8 mouse cellular contexts compared by ENCODE assay signal in genomic region chr7:132810368-132810767, GRCm38 (mm10). TPM values are rescaled to one million over a fixed set of nuclear protein-coding genes. Genes with fewer than 3 reads are reported as not detected.
DNase-seq lines count a peak whose midpoint lies in the region; ATAC-seq and TF ChIP-seq lines count a peak whose summit lies in the region.

No protein-coding gene starts in this region.

- no peak for TF ChIP-seq CTCF in lung, postnatal 0 days (IDR thresholded peaks at IDR 0.05)

- H3K4me2 ChIP-seq in forebrain, embryonic 12.5 days: peak overlapping the region; percentile 81
- H3K4me2 ChIP-seq in lung, postnatal 0 days (replicated peaks; ENCODE audit: low read depth, low read length): peak overlapping the region; percentile 89
- peak overlapping the region; percentile 17; the same call in 1 of the 2 replicates for H3K4me2 ChIP-seq in stomach, embryonic 16.5 days (ENCODE audit: low read depth, low read length)

- TF ChIP-seq EP300 in lung, postnatal 0 days (IDR thresholded peaks at IDR 0.05): no peak

- H3K27ac ChIP-seq in forebrain, embryonic 12.5 days: peak overlapping the region; percentile 90
- H3K27ac ChIP-seq in lung, postnatal 0 days (ENCODE audit: low read length): peak overlapping the region; percentile 76
- peak overlapping the region; percentile 91 for H3K27ac ChIP-seq in stomach, embryonic 16.5 days (ENCODE audit: low read length)

- intact Hi-C loops in heart, postnatal 14 days (cut with DNase I): loop anchor here (2.0 to 5.0 kb wide), 5 partner anchors 24 to 138 kb away; partner anchors contain the start of gene Eef1akmt2

- H3K27me3 ChIP-seq in forebrain, embryonic 12.5 days: no peaks in the 10 kb centered on the region
- H3K27me3 ChIP-seq in lung, postnatal 0 days (replicated peaks; ENCODE audit: insufficient read depth, low read length): no peaks in the 10 kb centered on the region
- no peaks in the 10 kb centered on the region for H3K27me3 ChIP-seq in stomach, embryonic 16.5 days (ENCODE audit: control insufficient read depth, insufficient read depth, low read length)

- no peaks in the 10 kb centered on the region for H3K36me3 ChIP-seq in forebrain, embryonic 12.5 days (replicated peaks)
- H3K36me3 ChIP-seq in lung, postnatal 0 days (ENCODE audit: insufficient read depth, low read length): no peaks in the 10 kb centered on the region
- H3K36me3 ChIP-seq in stomach, embryonic 16.5 days (ENCODE audit: control insufficient read depth, insufficient read depth, low read length): no peaks in the 10 kb centered on the region

- 0 out of 2 replicates have a peak overlapping the region, but pooled peaks have one; percentile 17 for H3K9ac ChIP-seq in forebrain, embryonic 12.5 days
- no peak overlapping the region for H3K9ac ChIP-seq in lung, postnatal 0 days (replicated peaks; ENCODE audit: low read depth)
- no peak overlapping the region for H3K9ac ChIP-seq in stomach, embryonic 16.5 days (ENCODE audit: low read length)

- H3K4me3 ChIP-seq in forebrain, embryonic 12.5 days (replicated peaks): peak overlapping the region; percentile 79
- no peak overlapping the region for H3K4me3 ChIP-seq in lung, postnatal 0 days (ENCODE audit: low read depth, low read length)
- H3K4me3 ChIP-seq in stomach, embryonic 16.5 days (replicated peaks; ENCODE audit: low read length): no peak overlapping the region

- no peaks in the 10 kb centered on the region for H3K9me3 ChIP-seq in forebrain, embryonic 12.5 days
- no peaks in the 10 kb centered on the region for H3K9me3 ChIP-seq in lung, postnatal 0 days (ENCODE audit: low read length)
- H3K9me3 ChIP-seq in stomach, embryonic 16.5 days (replicated peaks; ENCODE audit: control insufficient read depth, low read length): no peaks in the 10 kb centered on the region

- peak; percentile 1 for ATAC-seq in CD4-positive, CD25-positive, alpha-beta regulatory T cell, adult 4 months
- no peak for ATAC-seq in forebrain, embryonic 12.5 days (ENCODE audit: low FRiP score)
- peak; percentile 9; the same call in 1 of the 2 replicates for ATAC-seq in lung, postnatal 0 days
- ATAC-seq in stomach, embryonic 16.5 days (ENCODE audit: insufficient read depth, low FRiP score): no peak

- peak; percentile 66 to 71 for DNase-seq in adrenal gland, postnatal 36 days
- DNase-seq in heart, postnatal 14 days: peak; percentile 63 to 67
- DNase-seq in layer of hippocampus, adult 8-10 months (ENCODE audit: low spot score in 2 of 2): peak; percentile 68 to 80
- DNase-seq in lung, postnatal 0 days (ENCODE audit: low spot score): peak; percentile 73
- no peak for DNase-seq in urinary bladder, postnatal 25 days (ENCODE audit: low spot score)

- H3K4me1 ChIP-seq in forebrain, embryonic 12.5 days: peaks cover 87% of the 10 kb centered on the region
- peaks cover 28% of the 10 kb centered on the region for H3K4me1 ChIP-seq in lung, postnatal 0 days (ENCODE audit: insufficient read depth, low read depth, low read length)
- H3K4me1 ChIP-seq in stomach, embryonic 16.5 days (ENCODE audit: control insufficient read depth, insufficient read depth, low read length): peaks cover 64% of the 10 kb centered on the region

- WGBS in forebrain, embryonic 12.5 days: 12% methylated on average over 6 of the region's 6 CpGs
- 21% methylated on average over 6 of the region's 6 CpGs for WGBS in lung, postnatal 0 days
- 20% methylated on average over 6 of the region's 6 CpGs for WGBS in stomach, embryonic 16.5 days

RNA-seq across cellular contexts. Expression of gene Fam53b, which starts 3.3 kb away (rescaled TPM):
- polyA plus RNA-seq in CD4-positive, CD25-positive, alpha-beta regulatory T cell, adult 4 months (2017; shearing (Covaris generic)): 100 to 1,000 TPM in 1 of 2 experiments, 10 to 100 TPM in 1; 73.4 to 102 TPM
- 10 to 100 TPM; 65.9 to 94.9 TPM for total RNA-seq in adrenal gland, postnatal 36 days (2021)
- polyA plus RNA-seq in forebrain, embryonic 12.5 days (2016; fragmentation: Nextera tagmentation; extraction: Ambion mirVana): 41.7 and 47.7 TPM in 2 replicates
- total RNA-seq in heart, postnatal 14 days (2021): 10 to 100 TPM; 29.2 to 34.1 TPM
- total RNA-seq in layer of hippocampus, adult 8-10 months (2022): 10 to 100 TPM; 48.8 to 61.1 (median 54.6) TPM
- 27.2 and 31.2 TPM in 2 replicates for polyA plus RNA-seq in lung, postnatal 0 days (2015; fragmentation: Nextera tagmentation; extraction: Ambion mirVana)
- 15.1 and 17.4 TPM in 2 replicates for polyA plus RNA-seq in stomach, embryonic 16.5 days (2015; fragmentation: Nextera tagmentation; extraction: Ambion mirVana)

RNA-seq across cellular contexts. Expression of gene Eef1akmt2, which starts 42.1 kb away (rescaled TPM):
- 10 to 100 TPM; 55.3 to 58.5 TPM for polyA plus RNA-seq in CD4-positive, CD25-positive, alpha-beta regulatory T cell, adult 4 months (2017; shearing (Covaris generic))
- total RNA-seq in adrenal gland, postnatal 36 days (2021): 10 to 100 TPM; 23.8 to 30.0 TPM
- 93.6 and 93.7 TPM in 2 replicates for polyA plus RNA-seq in forebrain, embryonic 12.5 days (2016; fragmentation: Nextera tagmentation; extraction: Ambion mirVana)
- total RNA-seq in heart, postnatal 14 days (2021): 10 to 100 TPM in 1 of 2 experiments, 1 to 10 TPM in 1; 9.5 to 10.9 TPM
- total RNA-seq in layer of hippocampus, adult 8-10 months (2022): 10 to 100 TPM; 29.3 to 36.5 (median 35.4) TPM
- 34.5 and 37.2 TPM in 2 replicates for polyA plus RNA-seq in lung, postnatal 0 days (2015; fragmentation: Nextera tagmentation; extraction: Ambion mirVana)
- polyA plus RNA-seq in stomach, embryonic 16.5 days (2015; fragmentation: Nextera tagmentation; extraction: Ambion mirVana): 54.3 and 56.5 TPM in 2 replicates

RNA-seq across cellular contexts. Expression of gene Abraxas2, which starts 48.7 kb away (rescaled TPM):
- 10 to 100 TPM; 35.2 to 37.9 TPM for polyA plus RNA-seq in CD4-positive, CD25-positive, alpha-beta regulatory T cell, adult 4 months (2017; shearing (Covaris generic))
- 10 to 100 TPM; 35.8 to 36.1 TPM for total RNA-seq in adrenal gland, postnatal 36 days (2021)
- polyA plus RNA-seq in forebrain, embryonic 12.5 days (2016; fragmentation: Nextera tagmentation; extraction: Ambion mirVana): 37.2 and 38.7 TPM in 2 replicates
- 10 to 100 TPM; 19.2 to 20.8 TPM for total RNA-seq in heart, postnatal 14 days (2021)
- total RNA-seq in layer of hippocampus, adult 8-10 months (2022): 10 to 100 TPM; 27.3 to 32.3 (median 29.8) TPM
- polyA plus RNA-seq in lung, postnatal 0 days (2015; fragmentation: Nextera tagmentation; extraction: Ambion mirVana): 26.7 and 27.1 TPM in 2 replicates
- polyA plus RNA-seq in stomach, embryonic 16.5 days (2015; fragmentation: Nextera tagmentation; extraction: Ambion mirVana): 31.0 and 31.5 TPM in 2 replicates

Comparison
In these comparisons a context has a peak if more than half of its experiments do, and no peak if none do; other contexts are left out.
1. ATAC-seq: peak in CD4-positive, CD25-positive, alpha-beta regulatory T cell, adult 4 months (single experiment) and lung, postnatal 0 days (single experiment); none in forebrain, embryonic 12.5 days (single experiment) and stomach, embryonic 16.5 days (single experiment).
2. H3K4me2 ChIP-seq: peak in every context shown above with its lines; median percentile 89 in lung, postnatal 0 days; 81 in forebrain, embryonic 12.5 days; 17 in stomach, embryonic 16.5 days.
3. Peak in every context shown above with its lines, with median percentiles within 50 percentile points of each other: H3K27ac ChIP-seq.